In genomic region chr14:60704961-60705360, GRCm38 (mm10) we compare ENCODE assay signal across 8 mouse cellular contexts.
DNase-seq lines count a peak whose midpoint lies in the region; ATAC-seq lines count a peak whose summit lies in the region.

No protein-coding gene starts in this region.

- peak; percentile 35 for DNase-seq in kidney, adult 9 months
- no peak for DNase-seq in kidney, adult 18-20 months
- peak; percentile 78 for DNase-seq in T-cell, adult 2 months (ENCODE audit: low spot score)
- DNase-seq in gastrocnemius, adult 18-20 months (ENCODE audit: low spot score): peak; percentile 58
- DNase-seq in kidney, postnatal 25 days: peak; percentile 27 to 63
- DNase-seq in MN1 (ENCODE audit: low spot score): no peak
- no peak for DNase-seq in testis, postnatal 10 days (ENCODE audit: low spot score)

- ATAC-seq in monocyte, adult 5-6 weeks (replicated peaks; ENCODE audit: insufficient number of reproducible peaks, low FRiP score, low TSS enrichment, poor library complexity, severe bottlenecking): peak; percentile 40; the same call in 1 of the 2 replicates

Comparison
In these comparisons a context has a peak if more than half of its experiments do, and no peak if none do; other contexts are left out.
1. DNase-seq: peak in kidney, adult 9 months (single experiment), T-cell, adult 2 months (single experiment), gastrocnemius, adult 18-20 months (single experiment) and kidney, postnatal 25 days (2 of 2); none in kidney, adult 18-20 months (single experiment), MN1 (single experiment) and testis, postnatal 10 days (single experiment).